Mouse (Mus musculus) forebrain, embryonic 15.5 days (tissue): ENCODE measurements around the gene Vmn1r197. TPM values are rescaled to one million over a fixed set of nuclear protein-coding genes. Genes with fewer than 3 reads are reported as not detected.

Experiments
- polyA plus RNA-seq: library from polyadenylated mRNA; unstranded; fragments of >200 nt; fragmentation: Nextera tagmentation; extraction: Ambion mirVana; gene quantifications from 2 replicates; pipeline ENCODE4 v1.2.1, GENCODE M21; 2015

Vmn1r197 gene
- polyA plus RNA-seq, 1 experiment from 2014 or later: not detected

Other genes starting within 250 kb of the Vmn1r197 start
- not detected in 2 replicates for gene Vmn1r188, start 240.1 kb upstream of the Vmn1r197 start, polyA plus RNA-seq
- gene Vmn1r189, start 218.8 kb upstream of the Vmn1r197 start, polyA plus RNA-seq: not detected in 2 replicates
- not detected in 2 replicates for gene Vmn1r191, start 140.6 kb upstream of the Vmn1r197 start, polyA plus RNA-seq
- gene Vmn1r192, start 133.4 kb upstream of the Vmn1r197 start, polyA plus RNA-seq: not detected in 2 replicates
- gene Vmn1r193, start 101.4 kb upstream of the Vmn1r197 start, polyA plus RNA-seq: not detected in 2 replicates
- gene Vmn1r194, start 80.4 kb upstream of the Vmn1r197 start, polyA plus RNA-seq: not detected in 2 replicates
- not detected in 2 replicates for gene Vmn1r195, start 54.1 kb upstream of the Vmn1r197 start, polyA plus RNA-seq
- gene Vmn1r196, start 34.7 kb upstream of the Vmn1r197 start, polyA plus RNA-seq: not detected in 2 replicates
- gene Vmn1r198, start 25.8 kb downstream of the Vmn1r197 start, polyA plus RNA-seq: not detected in 2 replicates
- not detected in 2 replicates for gene Vmn1r199, start 55.2 kb downstream of the Vmn1r197 start, polyA plus RNA-seq
- not detected in 2 replicates for gene Vmn1r200, start 65.8 kb downstream of the Vmn1r197 start, polyA plus RNA-seq
- gene Vmn1r201, start 147.3 kb downstream of the Vmn1r197 start, polyA plus RNA-seq: not detected in 2 replicates
- not detected in 2 replicates for gene Vmn1r202, start 180.8 kb downstream of the Vmn1r197 start, polyA plus RNA-seq
- not detected in 2 replicates for gene Vmn1r203, start 193.5 kb downstream of the Vmn1r197 start, polyA plus RNA-seq
- gene Vmn1r204, start 228.6 kb downstream of the Vmn1r197 start, polyA plus RNA-seq: not detected in 2 replicates